Mouse (Mus musculus) adrenal gland, adult 8-10 months (tissue): ENCODE measurements around the gene Esp38. TPM values are rescaled to one million over a fixed set of nuclear protein-coding genes. Genes with fewer than 3 reads are reported as not detected.
"Not testable (repeated sequence)": the region's sequence is repeated elsewhere in the genome, so short reads cannot be mapped to it uniquely, and the experiment has no call there.

Source experiments
- DNase-seq: peaks from one replicate; pipeline ENCODE4 v3.0.0; 2022
- total RNA-seq, 4 experiments: library from RNA; stranded (reverse); gene quantifications; 2 replicates each; pipeline ENCODE4 v1.2.4; 2022

Esp38 gene
- not detected for total RNA-seq

- DNase-seq, result no peak
Measured at GRCm38 (mm10) chr17:39950220-39950619, at the start of gene Esp38. TSS of gene Esp38 (plus strand) at chr17:39950520.

DNA sequence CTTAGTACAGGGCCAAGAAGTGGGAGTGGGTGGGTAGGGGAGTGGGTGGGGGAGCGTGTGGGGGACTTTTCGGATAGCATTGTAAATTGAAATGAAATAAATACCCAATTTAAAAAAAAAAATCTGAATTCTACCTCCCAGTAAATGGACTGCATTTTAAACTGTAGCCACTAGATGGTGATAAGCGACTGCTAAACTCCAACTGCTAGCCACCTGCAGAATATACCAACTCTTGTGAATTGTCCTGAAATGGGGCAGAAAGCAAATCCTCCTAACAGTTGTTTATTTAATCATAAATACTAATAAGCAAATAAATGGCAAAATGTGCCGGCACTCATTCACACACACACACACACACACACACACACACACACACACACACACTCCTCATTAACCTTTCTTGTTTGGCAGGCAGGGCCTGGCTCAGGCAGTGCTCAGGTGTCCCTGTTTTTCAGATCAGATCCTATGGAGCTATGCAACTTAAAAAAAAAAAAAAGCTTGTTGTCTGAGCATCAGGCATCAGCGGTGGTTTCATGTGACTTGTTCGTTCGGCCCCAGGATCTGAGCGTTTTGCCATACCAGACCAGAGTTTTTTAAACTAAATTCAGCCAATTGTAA lies 47.3 kb upstream of the Esp38 start:
- not testable (repeated sequence) for DNase-seq

Other genes with a start within 250 kb of the Esp38 start
- not detected for gene AC192777.2, start 144.9 kb downstream of the Esp38 start, total RNA-seq